Comparison of ENCODE assay signal across 8 mouse cellular contexts in genomic region chr19:8838041-8838730, GRCm38 (mm10). TPM values are rescaled to one million over a fixed set of nuclear protein-coding genes. Genes with fewer than 3 reads are reported as not detected.
DNase-seq lines count a peak whose midpoint lies in the region; ATAC-seq lines count a peak whose summit lies in the region.

No protein-coding gene starts in this region.

- H3K4me1 ChIP-seq in forebrain, embryonic 15.5 days: peaks cover 25% of the 10 kb centered on the region
- peaks cover 45% of the 10 kb centered on the region for H3K4me1 ChIP-seq in liver, embryonic 15.5 days (replicated peaks)

- peak overlapping the region; percentile 60 for H3K4me3 ChIP-seq in forebrain, embryonic 15.5 days
- H3K4me3 ChIP-seq in liver, embryonic 15.5 days (replicated peaks): peak overlapping the region; percentile 67

- H3K27ac ChIP-seq in forebrain, embryonic 15.5 days (replicated peaks): peak overlapping the region; percentile 98
- peak overlapping the region; percentile 85 for H3K27ac ChIP-seq in liver, embryonic 15.5 days (replicated peaks)

- H3K9ac ChIP-seq in forebrain, embryonic 15.5 days (replicated peaks): peak overlapping the region; percentile 75
- H3K9ac ChIP-seq in liver, embryonic 15.5 days: peak overlapping the region; percentile 66

- ATAC-seq in forebrain, embryonic 15.5 days (replicated peaks): peak; percentile 5; the same call in 1 of the 2 replicates
- peak; percentile 5; the same call in 1 of the 2 replicates for ATAC-seq in liver, embryonic 15.5 days (ENCODE audit: insufficient read depth)
- ATAC-seq in frontal cortex, adult (ENCODE audit: low TSS enrichment): no peak

- DNase-seq in layer of hippocampus, postnatal 36 days: peak; percentile 28 to 38
- DNase-seq in layer of hippocampus, adult 9-10 months (ENCODE audit: low spot score): no peak
- DNase-seq in brain, adult 2 months (ENCODE audit: low read depth, low spot score): peak; percentile 61
- DNase-seq in kidney, adult 11 months: peak; percentile 68
- peak; percentile 61 for DNase-seq in retina, postnatal 1 day

- H3K27me3 ChIP-seq in forebrain, embryonic 15.5 days: no peaks in the 10 kb centered on the region
- no peaks in the 10 kb centered on the region for H3K27me3 ChIP-seq in liver, embryonic 15.5 days

- peak overlapping the region; percentile 71 for H3K4me2 ChIP-seq in forebrain, embryonic 15.5 days (replicated peaks)
- H3K4me2 ChIP-seq in liver, embryonic 15.5 days: peak overlapping the region; percentile 89

- H3K36me3 ChIP-seq in forebrain, embryonic 15.5 days: peaks cover 37% of the 10 kb centered on the region
- peaks cover 40% of the 10 kb centered on the region for H3K36me3 ChIP-seq in liver, embryonic 15.5 days (replicated peaks)

- no peaks in the 10 kb centered on the region for H3K9me3 ChIP-seq in forebrain, embryonic 15.5 days
- no peaks in the 10 kb centered on the region for H3K9me3 ChIP-seq in liver, embryonic 15.5 days (replicated peaks)

- WGBS in forebrain, embryonic 15.5 days: 8% methylated on average over 15 of the region's 15 CpGs
- 21% methylated on average over 15 of the region's 15 CpGs for WGBS in liver, embryonic 15.5 days (ENCODE audit: insufficient replicate concordance)

RNA-seq across cellular contexts. Expression of gene Gng3, which starts 0.8 kb away (rescaled TPM):
- total RNA-seq in layer of hippocampus, postnatal 36 days (2021): 100 to 1,000 TPM; 161 to 172 TPM
- polyA plus RNA-seq in forebrain, embryonic 15.5 days (2015; fragmentation: Nextera tagmentation; extraction: Ambion mirVana): 272 and 281 TPM in 2 replicates
- 0.43 and 0.50 TPM in 2 replicates for polyA plus RNA-seq in liver, embryonic 15.5 days (2015; fragmentation: Nextera tagmentation; extraction: Ambion mirVana)

RNA-seq across cellular contexts. Expression of gene Bscl2, which starts 0.9 kb away (rescaled TPM):
- 100 to 1,000 TPM in 1 of 2 experiments, 10 to 100 TPM in 1; 99.0 to 112 TPM for total RNA-seq in layer of hippocampus, postnatal 36 days (2021)
- 80.7 and 85.2 TPM in 2 replicates for polyA plus RNA-seq in forebrain, embryonic 15.5 days (2015; fragmentation: Nextera tagmentation; extraction: Ambion mirVana)
- polyA plus RNA-seq in liver, embryonic 15.5 days (2015; fragmentation: Nextera tagmentation; extraction: Ambion mirVana): 29.8 and 33.1 TPM in 2 replicates

RNA-seq across cellular contexts. Expression of gene AC129217.1, which starts 8.6 kb away (rescaled TPM):
- not detected for total RNA-seq in layer of hippocampus, postnatal 36 days (2021)
- not detected in 2 replicates for polyA plus RNA-seq in forebrain, embryonic 15.5 days (2015; fragmentation: Nextera tagmentation; extraction: Ambion mirVana)
- polyA plus RNA-seq in liver, embryonic 15.5 days (2015; fragmentation: Nextera tagmentation; extraction: Ambion mirVana): not detected in 2 replicates

RNA-seq across cellular contexts. Expression of gene Lrrn4cl, which starts 12.4 kb away (rescaled TPM):
- under 1 TPM; 0.55 to 0.61 TPM for total RNA-seq in layer of hippocampus, postnatal 36 days (2021)
- polyA plus RNA-seq in forebrain, embryonic 15.5 days (2015; fragmentation: Nextera tagmentation; extraction: Ambion mirVana): 0.53 and 0.60 TPM in 2 replicates
- polyA plus RNA-seq in liver, embryonic 15.5 days (2015; fragmentation: Nextera tagmentation; extraction: Ambion mirVana): 0.15 TPM in 2 replicates

RNA-seq across cellular contexts. Expression of gene Hnrnpul2, which starts 18.4 kb away (rescaled TPM):
- total RNA-seq in layer of hippocampus, postnatal 36 days (2021): 100 to 1,000 TPM; 123 to 126 TPM
- polyA plus RNA-seq in forebrain, embryonic 15.5 days (2015; fragmentation: Nextera tagmentation; extraction: Ambion mirVana): 5.9 and 6.1 TPM in 2 replicates
- polyA plus RNA-seq in liver, embryonic 15.5 days (2015; fragmentation: Nextera tagmentation; extraction: Ambion mirVana): 2.2 and 2.6 TPM in 2 replicates

Comparison
In these comparisons a context has a peak if more than half of its experiments do, and no peak if none do; other contexts are left out.
1. RNA of gene Gng3, which starts 0.8 kb away (polyA plus RNA-seq): 272 to 281 TPM in forebrain, embryonic 15.5 days; 0.43 to 0.50 TPM in liver, embryonic 15.5 days; every median in the first group is over 100 times any median in the second.